Mouse (Mus musculus) MEL-GATA-1-ER (cell line): ENCODE data around the gene Hpgd.

ENCODE experiments used
- DNase-seq: peaks from one replicate; pipeline ENCODE4 v3.0.0-alpha.2; 2012; ENCODE audit warnings: low read depth; ENCODE audit errors: extremely low read depth

Gene Hpgd

DNA sequence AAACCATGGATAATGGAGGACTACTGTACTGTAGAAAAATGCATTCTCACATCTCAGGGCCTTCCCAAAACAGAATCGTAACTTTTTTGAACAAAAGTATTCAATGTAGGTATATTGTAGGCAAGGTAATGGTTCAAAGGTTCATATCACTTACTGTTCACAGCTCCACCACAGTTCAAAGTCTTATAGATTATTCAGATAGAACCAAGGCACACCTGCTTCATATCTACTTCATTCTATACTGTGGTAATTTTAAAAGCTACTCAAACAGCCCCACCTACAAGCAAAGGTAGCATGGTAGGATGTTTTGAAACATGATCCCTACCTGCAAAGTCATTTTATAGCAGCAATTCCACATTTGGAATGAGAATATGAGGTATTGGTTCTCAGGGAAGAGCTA is 28.9 kb downstream of the Hpgd start:
- no peak for DNase-seq

DNA sequence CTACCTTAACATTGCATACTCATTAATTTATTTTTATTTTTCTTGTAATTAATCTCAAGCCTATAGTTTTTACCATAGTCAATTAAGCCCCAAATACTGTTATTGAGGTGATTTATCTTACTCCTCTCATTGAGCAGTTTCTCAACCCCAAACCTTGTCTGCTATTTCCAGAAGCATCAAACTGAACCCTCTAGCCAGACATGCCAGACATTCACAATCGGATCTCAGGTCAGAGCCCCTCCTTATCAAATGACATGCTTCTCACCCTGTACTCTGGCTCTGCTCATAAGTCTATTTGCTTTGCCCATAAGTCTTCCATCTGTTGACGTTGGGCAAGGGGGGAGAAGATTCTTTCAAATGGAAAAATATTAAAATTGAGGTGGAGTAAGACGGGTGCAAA is 33.3 kb downstream of the Hpgd start:
- no peak for DNase-seq

DNA sequence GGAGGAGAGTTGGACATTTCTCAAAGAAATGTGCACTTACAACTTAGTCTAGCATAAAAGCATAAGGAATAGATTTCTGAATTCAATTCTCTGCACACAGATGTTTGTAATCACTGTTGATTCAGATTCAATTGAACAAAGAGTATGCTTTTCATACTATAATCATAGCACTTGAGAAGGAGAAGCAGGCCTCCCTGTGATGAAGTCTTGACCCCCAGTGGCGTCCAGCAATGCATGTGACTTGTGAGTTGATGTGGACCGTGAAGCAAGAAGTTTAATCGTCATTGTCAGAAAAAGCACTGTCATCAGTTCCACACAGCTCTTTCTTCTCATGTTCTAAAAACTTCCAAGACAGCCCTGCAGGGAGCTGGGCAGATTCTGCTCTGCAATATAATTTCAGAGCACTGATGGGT is 33.8 kb downstream of the Hpgd start:
- DNase-seq, result no peak

DNA sequence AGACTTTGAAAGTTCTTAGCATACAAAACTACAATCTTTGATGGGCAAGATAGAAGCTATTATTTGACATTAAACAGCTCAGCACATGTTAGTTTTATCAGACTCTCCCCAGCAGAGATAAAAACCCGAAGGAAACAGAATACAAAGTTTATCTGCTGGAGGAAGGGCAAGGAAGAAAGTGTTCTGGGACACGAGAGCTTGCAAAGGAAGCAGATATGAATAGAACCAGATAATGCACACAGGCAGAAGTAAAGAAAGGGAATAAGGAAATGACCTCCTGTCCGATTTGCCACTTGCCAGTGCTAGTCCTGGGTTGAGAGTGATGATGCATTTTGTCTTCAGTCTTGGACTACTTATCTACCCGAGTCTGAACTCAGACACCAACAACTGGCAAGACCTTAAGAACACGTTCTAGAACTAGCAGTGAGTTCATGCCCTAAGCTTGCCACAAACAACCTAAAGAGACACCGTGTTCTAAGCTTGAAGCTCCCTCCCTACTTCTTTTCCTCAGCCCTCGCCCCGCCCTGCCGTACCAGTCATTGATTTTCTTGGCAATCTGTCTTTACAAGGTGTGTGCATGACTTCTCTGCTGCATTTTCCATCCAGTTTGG is 41.1 kb downstream of the Hpgd start:
- DNase-seq, result peak; percentile 8

DNA sequence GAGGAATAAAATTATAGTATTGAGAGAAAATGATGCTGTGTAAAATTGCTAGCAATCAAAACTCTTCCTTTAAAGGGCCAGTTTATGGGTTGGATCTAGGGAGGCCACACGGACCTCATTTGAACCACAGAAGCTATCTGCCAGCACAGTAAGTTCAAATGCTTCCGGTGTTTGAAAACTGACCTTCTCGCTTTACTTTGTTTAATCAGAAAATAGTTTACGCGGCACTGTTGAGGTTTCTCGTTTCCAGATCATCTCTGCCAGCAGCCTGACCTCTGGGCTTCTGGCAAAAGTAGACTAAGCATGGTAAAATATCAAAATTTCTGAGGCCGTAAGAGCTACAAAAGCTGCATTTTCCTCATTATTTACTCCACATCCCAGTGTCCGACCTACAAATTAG is 42.4 kb downstream of the Hpgd start:
- DNase-seq, result no peak

DNA sequence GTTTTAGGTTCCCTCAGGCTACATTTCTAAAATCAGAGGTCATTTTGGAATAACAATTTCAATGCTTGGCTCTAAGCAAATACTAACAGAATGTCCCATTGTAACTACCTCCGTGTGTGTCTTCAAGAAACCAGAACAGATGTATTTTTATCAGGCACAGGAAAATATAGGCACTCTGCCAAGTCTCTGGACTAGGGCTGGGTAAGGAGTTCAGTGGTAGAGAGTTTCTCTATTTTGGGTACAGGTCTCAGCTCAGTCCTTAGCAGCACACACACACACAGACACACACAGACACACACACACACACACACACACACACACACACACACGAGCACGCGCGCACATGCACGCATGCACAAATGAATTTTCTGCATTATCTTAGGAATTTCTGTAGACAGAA is 49.1 kb downstream of the Hpgd start:
- no peak for DNase-seq

DNA sequence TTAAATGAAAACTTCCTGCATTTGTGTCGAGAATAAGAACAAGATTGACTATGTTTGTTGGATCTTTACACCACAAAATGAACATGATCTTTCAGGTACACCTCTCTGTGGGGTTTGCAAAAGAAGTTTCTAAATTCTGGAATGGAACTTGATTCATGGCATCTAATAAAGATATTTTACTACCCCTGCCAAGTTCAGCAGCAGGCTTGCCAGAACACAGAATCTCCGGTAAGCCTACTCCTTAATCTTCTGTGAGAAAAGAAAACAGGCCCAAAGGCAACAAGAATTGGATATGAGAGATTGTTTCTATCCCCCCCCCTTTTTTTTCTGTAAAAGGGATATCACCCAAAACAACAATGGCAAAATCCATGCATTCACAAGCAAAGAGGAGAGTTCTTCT is 49.6 kb downstream of the Hpgd start:
- no peak for DNase-seq

DNA sequence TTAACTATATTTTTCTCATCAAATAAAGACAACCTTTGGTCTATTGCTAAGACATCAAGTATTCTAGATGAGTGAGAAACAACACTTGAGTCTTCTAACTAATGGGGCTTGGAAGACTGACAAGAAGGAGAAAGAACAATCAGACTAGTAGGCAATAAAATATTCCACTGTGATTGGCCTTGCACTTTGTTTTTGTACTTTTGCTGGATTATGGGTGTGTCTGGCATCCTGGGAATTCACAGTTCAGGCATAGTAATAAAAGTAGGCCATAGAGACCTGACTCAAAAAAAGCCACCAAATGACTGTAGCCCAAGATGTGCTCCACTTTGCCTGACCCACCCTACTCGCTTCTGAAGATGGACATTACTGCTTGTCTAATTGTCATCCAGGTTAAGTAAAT is 50.0 kb downstream of the Hpgd start:
- DNase-seq, result no peak

DNA sequence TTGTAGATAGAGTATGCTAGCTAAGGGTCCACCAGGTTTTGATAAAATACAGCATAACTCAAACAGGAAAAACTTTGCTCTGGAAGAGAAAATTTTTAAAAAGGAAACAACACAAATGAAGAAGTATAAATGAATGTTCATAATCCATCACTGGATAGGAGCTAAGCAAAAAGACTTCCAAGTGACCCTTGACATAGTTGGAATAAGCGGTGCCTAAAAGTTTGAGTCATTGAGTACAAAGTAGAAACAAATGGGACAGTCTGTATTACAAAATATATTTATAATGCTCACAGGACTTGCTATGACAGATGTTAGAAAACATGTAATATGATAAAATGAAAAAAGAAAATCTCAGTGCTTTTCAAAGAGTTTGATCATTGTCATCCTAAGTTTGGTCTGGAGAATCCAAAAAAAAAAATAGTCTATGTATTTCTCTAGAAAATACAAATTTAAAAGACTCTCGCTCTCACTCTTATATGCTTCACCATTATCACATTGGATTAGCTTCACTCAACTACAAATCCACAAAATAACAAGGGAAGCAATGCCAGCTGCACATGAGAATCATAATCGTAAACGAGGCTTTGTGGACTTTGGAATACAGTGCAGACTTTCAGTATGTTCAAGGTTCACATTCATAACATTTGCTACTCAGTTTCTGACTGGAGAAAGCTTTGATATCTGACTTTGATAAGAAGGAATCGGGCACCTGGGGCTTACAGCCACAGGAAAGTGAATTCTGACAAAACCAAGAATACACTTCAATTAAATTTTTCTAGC is 51.4 kb downstream of the Hpgd start:
- no peak for DNase-seq

DNA sequence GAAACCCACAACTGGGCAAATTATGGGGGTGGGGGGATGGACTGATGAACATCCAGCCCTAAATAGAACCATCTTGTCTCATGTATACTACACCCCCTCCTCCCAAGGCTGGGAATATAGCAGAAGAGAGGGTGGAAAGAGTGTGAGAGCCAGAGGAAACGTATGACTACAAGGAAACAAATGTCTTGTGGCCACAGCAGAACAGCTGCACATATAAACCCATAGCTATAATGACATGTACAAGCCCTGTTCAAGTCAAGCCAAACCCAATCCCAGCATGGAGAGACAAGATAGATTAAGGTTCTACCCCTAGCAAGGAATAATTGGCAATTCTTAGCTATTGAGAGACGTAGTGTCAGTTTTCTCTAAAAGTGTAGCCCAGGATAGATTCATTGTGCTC is 68.8 kb downstream of the Hpgd start:
- DNase-seq, result no peak
